Mouse (Mus musculus) gastrocnemius, postnatal 25 days (tissue): ENCODE measurements at regions not wholly inside any gene's neighbourhood (a gene's known extent, or its start where the extent isn't known, plus 50 kb on each side); places are given as distances from the start of the nearest gene placed in this dataset.

Experiments used
- DNase-seq: peaks from one replicate; pipeline ENCODE4 v3.0.0; 2022

GRCm38 (mm10) chr12:107723062-107723859 is 234.8 kb downstream of the 3110018I06Rik start:
- no peak for DNase-seq

GRCm38 (mm10) chr12:107723860-107724320 is 235.5 kb downstream of the 3110018I06Rik start:
- DNase-seq = no peak

- no peak for DNase-seq
Observed at GRCm38 (mm10) chr12:107724467-107724866, 236.0 kb downstream of the 3110018I06Rik start.

- DNase-seq = no peak
Observed at GRCm38 (mm10) chr12:107728865-107729264, 240.4 kb downstream of the 3110018I06Rik start.

GRCm38 (mm10) chr12:107729301-107729700 is 240.9 kb downstream of the 3110018I06Rik start:
- DNase-seq = no peak

- DNase-seq = no peak
Observed at GRCm38 (mm10) chr12:107730940-107731339, 242.5 kb downstream of the 3110018I06Rik start.

GRCm38 (mm10) chr12:107734536-107734935 is 246.1 kb downstream of the 3110018I06Rik start:
- no peak for DNase-seq

- DNase-seq = no peak
Observed at GRCm38 (mm10) chr12:107742641-107743040, 254.2 kb downstream of the 3110018I06Rik start.

GRCm38 (mm10) chr12:107744822-107745221 is 256.4 kb downstream of the 3110018I06Rik start:
- no peak for DNase-seq

- no peak for DNase-seq
Observed at GRCm38 (mm10) chr12:107748481-107749380, 254.7 kb downstream of the Bcl11b start.

- DNase-seq = no peak
Observed at GRCm38 (mm10) chr12:107749381-107750085, 253.9 kb downstream of the Bcl11b start.

- no peak for DNase-seq
Observed at GRCm38 (mm10) chr12:107750285-107750927, 253.0 kb downstream of the Bcl11b start.

GRCm38 (mm10) chr12:107752126-107752525 is 251.3 kb downstream of the Bcl11b start:
- peak; percentile 28 for DNase-seq

- DNase-seq = no peak
Observed at GRCm38 (mm10) chr12:107752587-107752986, 250.8 kb downstream of the Bcl11b start.

- DNase-seq = peak; percentile 72
Observed at GRCm38 (mm10) chr12:107753022-107753421, 250.4 kb downstream of the Bcl11b start.

GRCm38 (mm10) chr12:107753536-107753935 is 249.9 kb downstream of the Bcl11b start:
- no peak for DNase-seq

- no peak for DNase-seq
Observed at GRCm38 (mm10) chr12:107754885-107755284, 248.5 kb downstream of the Bcl11b start.

GRCm38 (mm10) chr12:107755820-107756517 is 247.4 kb downstream of the Bcl11b start:
- DNase-seq = peak; percentile 64

- DNase-seq = no peak
Observed at GRCm38 (mm10) chr12:107757184-107757583, 246.2 kb downstream of the Bcl11b start.

GRCm38 (mm10) chr12:107757996-107758791 is 245.2 kb downstream of the Bcl11b start:
- no peak for DNase-seq
